Mouse (Mus musculus): ENCODE measurements around the gene Cdc42se1. TPM values are rescaled to one million over a fixed set of nuclear protein-coding genes. Genes with fewer than 3 reads are reported as not detected.
"Not testable (repeated sequence)": the region's sequence is repeated elsewhere in the genome, so short reads cannot be mapped to it uniquely, and the experiment has no call there.

The Cdc42se1 gene
- 100 to 1,000 TPM; 258 to 260 TPM for polyA plus RNA-seq (2017; shearing (Covaris generic))

GRCm38 (mm10) chr3:95228148-95228893 is at the start of gene Cdc42se1:
Gene Cdc42se1 (plus strand): TSS chr3:95228732.
- peak; percentile 75 for ATAC-seq

DNA sequence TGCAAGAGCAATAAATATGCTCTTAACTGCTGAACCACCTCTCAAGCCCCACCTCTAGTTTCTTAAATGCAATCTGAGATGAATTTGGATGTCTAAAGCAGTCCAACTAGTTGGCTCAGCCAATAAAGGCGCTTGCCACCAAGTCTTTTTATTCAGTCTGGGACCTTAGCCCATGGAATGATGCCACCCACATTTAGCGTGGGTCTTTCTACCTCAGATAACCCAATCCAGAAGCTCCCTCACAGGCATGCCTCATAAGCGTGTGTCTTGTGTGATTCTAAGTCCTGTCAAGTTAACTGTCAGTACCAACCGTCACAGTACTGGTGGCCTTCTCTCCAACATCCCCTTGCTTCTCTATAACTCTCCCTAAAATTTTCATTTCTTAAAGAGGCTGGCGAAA is 49.6 kb upstream of the Cdc42se1 start:
- ATAC-seq, result no peak

DNA sequence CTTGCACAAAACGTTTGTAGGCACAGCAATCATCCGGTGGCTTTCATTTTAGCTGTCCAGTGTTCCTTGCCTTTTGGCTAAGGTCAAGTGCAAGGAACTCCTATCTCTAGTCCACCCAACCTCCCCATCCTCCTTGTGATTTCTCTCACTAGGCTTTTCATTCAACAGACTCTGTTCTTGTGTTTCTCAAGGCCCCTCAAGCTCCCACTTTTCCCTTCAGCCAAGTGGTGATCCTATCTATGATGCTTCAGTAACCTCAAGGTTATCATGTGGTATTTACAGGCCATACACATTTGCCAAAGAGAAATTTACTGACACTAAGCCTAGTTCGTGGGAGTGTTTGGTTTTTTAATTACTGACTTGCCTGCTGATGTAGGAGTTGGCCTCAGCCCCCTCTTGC is 48.6 kb upstream of the Cdc42se1 start:
- no peak for ATAC-seq

DNA sequence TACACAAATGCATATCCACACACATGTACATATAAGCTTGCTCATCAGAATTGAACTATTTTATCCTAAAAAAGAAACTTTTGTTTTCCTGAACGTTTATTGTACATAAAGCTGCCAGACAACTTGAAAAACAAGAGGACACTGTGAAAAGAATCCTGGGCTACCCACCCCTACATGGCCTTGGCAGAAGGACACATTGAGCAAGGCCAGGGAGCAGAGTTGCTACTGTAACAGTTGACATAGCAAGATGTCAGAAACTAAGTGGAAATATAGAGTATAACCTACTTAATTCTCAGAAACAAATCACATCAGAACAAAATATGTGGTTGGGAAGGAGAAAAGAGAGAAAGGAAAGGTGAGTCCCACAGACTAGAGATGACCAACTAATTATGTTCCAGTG is 46.7 kb upstream of the Cdc42se1 start:
- ATAC-seq, result no peak

- peak; percentile 62 for ATAC-seq
Observed at GRCm38 (mm10) chr3:95184796-95185577, 43.5 kb upstream of the Cdc42se1 start.

DNA sequence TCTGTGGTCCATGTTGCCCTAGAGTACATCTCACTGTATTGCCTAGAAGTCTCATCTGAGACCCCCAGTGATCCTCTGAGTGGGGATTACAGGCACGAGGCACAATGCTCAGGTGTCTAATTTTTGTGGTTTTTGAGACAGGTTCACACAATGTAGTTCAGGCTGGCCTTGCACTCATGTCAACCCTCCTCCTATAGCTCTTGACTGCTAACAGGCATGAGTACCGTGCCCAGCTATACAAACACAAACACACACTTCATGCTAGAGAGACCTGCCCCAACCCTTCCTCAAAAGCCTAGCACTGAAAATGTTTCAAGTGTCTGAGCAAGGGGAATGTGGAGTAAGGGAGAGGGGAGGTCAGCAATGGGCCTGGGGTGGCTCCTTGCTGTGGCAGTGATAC is 42.4 kb upstream of the Cdc42se1 start:
- ATAC-seq, result no peak

DNA sequence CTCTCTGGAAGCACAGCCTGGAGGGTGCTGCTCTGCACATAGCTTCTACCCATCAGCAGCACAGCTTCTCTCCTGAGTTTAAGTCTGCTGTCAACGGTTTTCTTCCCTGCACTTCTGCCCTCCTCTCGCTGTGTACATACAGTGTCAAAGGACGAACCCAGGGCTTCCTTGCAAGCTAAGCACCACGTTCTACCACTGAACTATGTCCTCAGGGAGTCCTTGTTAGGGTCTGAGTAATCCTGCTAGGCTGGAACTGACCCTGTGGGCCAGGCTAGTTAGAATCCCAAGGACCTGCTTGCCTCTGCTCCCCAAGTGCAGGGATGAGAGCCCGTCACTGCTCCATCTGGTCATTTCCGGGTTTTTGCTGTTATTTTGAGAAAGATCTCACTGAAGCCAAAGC is 41.6 kb upstream of the Cdc42se1 start:
- no peak for ATAC-seq

GRCm38 (mm10) chr3:95194721-95195135 is 33.8 kb upstream of the Cdc42se1 start:
- no peak for ATAC-seq

DNA sequence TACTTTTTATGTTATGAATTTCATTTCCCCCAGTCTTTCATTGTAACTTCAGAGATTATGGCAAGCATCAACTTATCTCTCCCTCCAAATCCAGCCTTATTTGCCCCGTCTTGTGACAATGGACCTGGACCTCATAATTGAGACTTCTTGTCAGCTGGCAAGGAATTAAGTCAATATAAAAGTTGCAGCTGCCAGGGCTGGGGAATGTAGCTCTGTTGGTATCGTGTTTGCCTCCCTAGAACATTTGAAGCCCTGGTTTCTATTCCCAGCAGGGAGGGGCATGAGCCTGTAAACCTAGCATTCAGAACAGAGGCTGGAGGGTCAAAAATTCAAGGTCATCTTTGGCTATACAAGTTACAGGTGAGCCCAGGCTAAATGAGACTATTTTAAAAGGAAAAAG is 32.8 kb upstream of the Cdc42se1 start:
- ATAC-seq, result no peak

GRCm38 (mm10) chr3:95199101-95199500 is 29.4 kb upstream of the Cdc42se1 start:
- ATAC-seq, result no peak

DNA sequence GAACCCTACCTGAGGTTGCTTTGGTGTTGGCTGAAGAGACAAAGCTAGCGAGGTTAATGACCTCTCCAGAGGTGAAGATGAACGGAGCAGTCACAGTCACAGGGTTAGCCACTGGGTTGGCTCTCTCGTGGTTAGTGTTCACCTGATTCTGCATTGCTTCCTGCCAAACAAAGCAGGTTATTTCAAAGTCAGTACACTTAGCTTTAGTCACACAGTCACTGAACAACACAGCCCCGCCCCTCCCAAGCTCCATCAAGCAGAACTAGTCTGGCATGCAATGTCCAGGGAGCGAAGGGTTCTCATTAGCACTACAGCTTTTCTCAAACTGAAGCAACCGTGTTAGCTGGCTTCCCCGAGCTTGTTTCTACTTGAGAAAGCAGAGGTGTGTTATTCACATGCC is 28.4 kb upstream of the Cdc42se1 start:
- no peak for ATAC-seq

DNA sequence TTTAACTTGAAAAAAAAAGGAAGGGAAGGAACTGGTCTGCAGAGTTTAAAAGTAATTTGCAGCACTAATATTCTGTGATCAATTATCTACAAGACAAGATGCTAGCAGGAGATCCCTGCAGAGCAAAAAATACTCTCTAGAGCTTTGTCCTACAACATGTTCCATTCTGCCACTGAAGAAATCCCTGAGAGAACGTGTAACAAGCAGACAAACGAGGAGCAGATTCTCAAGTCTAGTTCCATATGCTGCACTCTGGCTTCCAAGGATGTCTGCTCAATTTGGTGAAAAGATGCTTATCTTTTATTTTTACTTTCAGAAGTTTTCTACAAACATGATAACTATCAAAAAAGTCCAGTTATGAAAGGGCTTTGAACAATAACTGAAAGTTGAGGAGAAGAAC is 28.0 kb upstream of the Cdc42se1 start:
- ATAC-seq, result no peak

DNA sequence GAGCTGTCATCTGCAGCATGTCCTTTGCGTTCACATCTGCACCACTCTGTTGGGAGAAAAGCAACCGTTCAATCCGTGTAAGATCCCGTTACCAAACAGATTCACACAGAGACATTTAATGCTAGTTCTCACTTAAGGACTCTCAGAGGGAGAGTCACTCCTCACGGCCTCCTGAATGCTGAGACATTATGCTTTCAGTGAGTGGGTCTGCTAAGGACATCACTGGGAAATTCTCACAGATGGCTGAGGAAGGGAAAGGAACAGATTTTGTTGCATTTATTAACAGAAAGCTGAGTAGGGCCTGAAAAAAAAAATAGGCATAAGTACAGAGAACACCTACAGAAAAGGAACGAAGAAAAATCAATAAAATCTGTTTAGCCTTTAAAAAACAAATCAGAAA is 24.7 kb upstream of the Cdc42se1 start:
- no peak for ATAC-seq

- no peak for ATAC-seq
Observed at GRCm38 (mm10) chr3:95208286-95208685, 20.2 kb upstream of the Cdc42se1 start.

DNA sequence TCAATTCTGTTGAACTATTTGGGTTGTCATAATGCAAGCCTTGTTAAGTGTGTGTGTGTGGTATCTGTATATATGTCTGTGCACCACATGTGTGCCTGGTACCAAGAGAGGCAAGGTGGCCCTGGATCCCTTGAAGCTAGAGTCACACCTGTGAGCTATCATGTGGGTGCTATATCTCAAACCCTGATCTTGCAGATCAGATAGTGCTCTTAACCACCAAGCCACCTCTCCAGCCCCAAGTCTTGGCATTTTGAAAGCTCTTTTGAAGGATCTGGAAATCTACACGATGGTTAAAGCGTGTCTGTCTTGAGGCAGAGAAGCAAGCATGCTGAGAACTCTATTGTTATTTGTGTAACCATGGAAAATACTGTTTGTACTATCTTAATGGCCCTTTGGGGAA is 17.9 kb upstream of the Cdc42se1 start:
- no peak for ATAC-seq

DNA sequence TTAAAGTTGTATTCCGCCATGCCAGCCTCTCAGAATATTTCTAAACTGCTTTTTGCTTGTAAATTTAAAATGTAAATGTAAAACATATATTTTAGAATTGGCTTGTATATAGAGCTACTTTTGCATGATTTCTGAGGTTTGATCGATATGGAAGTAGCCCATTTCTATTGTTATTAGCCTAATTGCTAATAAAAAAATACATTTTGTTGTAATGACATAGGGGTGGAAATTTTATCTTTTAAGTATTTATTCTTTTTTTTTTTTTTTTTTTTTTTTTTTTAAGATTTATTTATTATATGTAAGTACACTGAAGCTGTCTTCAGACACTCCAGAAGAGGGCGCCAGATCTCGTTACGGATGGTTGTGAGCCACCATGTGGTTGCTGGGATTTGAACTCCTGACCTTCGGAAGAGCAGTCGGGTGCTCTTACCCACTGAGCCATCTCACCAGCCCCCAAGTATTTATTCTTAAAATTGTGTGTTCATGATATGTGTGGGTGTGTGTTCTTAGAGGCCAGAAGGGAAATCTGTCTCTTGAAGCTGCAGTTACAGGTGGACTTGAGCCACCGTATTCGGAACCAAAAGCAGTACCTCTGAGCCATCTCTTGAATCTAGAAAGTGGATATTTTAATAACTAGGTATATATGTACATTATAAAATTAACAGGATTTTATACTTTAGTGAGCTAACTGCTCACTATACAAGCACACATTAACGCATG is 15.5 kb upstream of the Cdc42se1 start:
- ATAC-seq, result not testable (repeated sequence)

DNA sequence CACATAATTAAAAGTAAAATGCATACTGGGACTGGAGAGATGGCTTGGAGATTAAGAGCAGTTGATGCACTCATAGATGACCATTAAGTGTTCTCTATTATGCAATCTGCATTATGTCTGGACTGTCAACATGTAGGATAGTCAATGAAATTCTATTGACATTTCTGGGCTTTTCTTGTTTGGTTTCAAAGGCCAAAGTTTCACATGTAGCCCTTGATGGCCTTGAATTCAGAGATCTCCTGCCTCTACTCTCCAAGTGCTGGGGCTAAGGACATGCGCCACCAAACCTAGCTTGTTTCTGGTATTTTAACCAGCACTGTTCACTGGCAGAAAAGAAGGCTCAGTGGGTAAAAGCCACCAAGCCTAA is 14.9 kb upstream of the Cdc42se1 start:
- ATAC-seq, result no peak

GRCm38 (mm10) chr3:95216655-95217254 is 11.8 kb upstream of the Cdc42se1 start:
- ATAC-seq, result no peak

- ATAC-seq, result peak; percentile 87
Observed at GRCm38 (mm10) chr3:95217255-95218134, 11.0 kb upstream of the Cdc42se1 start, which contains the start of gene Gabpb2. Gene Gabpb2 (minus strand): TSS chr3:95217916.

- no peak for ATAC-seq
Observed at GRCm38 (mm10) chr3:95218466-95219137, 9.9 kb upstream of the Cdc42se1 start.

DNA sequence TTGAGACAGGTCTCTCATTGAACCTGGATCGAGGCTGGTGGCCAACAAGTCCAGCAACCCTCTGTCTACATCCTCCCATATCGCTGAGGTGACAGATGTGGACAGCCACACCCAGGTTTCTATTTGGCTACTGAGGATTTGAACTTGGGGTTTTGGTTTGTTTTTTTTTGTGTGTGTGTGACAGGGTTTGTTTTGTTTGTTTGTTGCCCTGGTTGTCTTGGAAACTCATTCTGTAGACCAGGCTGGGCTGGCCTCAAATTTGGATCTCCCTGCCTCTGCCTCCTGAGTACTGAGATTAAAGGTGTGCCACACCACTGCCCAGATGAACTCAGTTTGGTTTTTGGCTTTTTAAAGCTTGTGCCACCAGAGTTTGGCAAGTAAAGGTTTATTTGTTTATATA is 5.5 kb upstream of the Cdc42se1 start:
- ATAC-seq, result peak; percentile 15
